Mouse (Mus musculus): Measurements from ENCODE around the gene Aknad1.

- TF ChIP-seq POLR2A (IDR thresholded peaks at IDR 0.05; ENCODE audit: insufficient read length, low read depth) = no peak
- TF ChIP-seq CEBPB (IDR thresholded peaks at IDR 0.05; ENCODE audit: insufficient read depth, poor library complexity, severe bottlenecking) = no peak
- no peak for TF ChIP-seq MYOG (IDR thresholded peaks at IDR 0.05; ENCODE audit: control insufficient read depth in 1 of 3, insufficient read depth in 1 of 3, insufficient read length in 2 of 3, low read depth in 2 of 3)
- no peak for TF ChIP-seq USF1 (IDR thresholded peaks at IDR 0.05; ENCODE audit: low read depth)
These were observed 9.1 kb upstream of the Aknad1 start for GRCm38 (mm10) chr3:108730316-108730715.
